Mouse (Mus musculus): ENCODE measurements around the gene Zmynd8.

The Zmynd8 gene

GRCm38 (mm10) chr2:165898202-165899194 is at the start of gene Zmynd8:
Zmynd8 (minus strand) TSS chr2:165899016.
- DNase-seq: no peak

DNA sequence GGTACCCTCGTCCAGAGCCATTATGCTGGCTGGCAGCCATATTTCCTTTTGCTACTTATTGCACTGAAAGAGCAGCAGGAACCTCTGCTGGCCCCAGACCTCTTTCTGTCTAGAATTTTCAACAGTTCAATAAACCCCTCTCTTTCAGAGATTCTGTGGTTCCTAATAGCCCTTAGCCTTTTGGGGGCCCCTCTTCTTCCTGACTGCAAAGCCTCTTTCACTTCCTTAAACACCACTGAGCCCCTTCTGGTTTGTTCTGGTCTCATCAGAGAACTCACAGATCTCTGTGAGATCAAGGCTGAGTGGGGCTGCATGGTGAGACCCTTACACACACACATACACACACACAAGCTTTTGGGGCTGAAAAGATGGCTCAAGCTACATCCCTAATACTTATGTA is 49.2 kb upstream of the Zmynd8 start:
- DNase-seq: no peak

DNA sequence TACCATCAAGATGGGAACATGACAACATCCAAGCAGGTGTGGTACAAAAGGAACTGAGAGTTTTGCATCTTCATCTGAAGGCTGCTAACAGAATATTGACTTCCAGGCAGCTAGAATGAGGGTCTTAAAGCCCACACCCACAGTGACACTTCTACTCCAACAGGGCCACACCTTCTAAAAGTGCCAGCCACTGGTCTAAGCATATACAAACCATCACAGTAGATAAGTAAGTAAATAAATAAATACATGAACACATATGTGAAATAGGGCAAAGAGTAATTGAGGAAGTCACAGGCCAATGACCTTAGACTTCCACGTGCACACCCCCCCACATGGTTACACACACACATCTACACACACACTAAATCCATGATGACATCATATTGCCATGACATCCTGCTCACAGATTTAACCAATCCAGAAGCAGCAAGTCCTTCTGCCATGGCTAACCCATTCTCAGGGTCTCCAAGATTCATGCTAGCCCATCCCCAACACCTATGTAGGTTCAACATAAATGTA is 47.3 kb upstream of the Zmynd8 start:
- no peak for DNase-seq

GRCm38 (mm10) chr2:165944576-165945351 is 45.9 kb upstream of the Zmynd8 start:
- DNase-seq: no peak

- DNase-seq: no peak
These were observed 44.3 kb upstream of the Zmynd8 start for GRCm38 (mm10) chr2:165943113-165943512.

DNA sequence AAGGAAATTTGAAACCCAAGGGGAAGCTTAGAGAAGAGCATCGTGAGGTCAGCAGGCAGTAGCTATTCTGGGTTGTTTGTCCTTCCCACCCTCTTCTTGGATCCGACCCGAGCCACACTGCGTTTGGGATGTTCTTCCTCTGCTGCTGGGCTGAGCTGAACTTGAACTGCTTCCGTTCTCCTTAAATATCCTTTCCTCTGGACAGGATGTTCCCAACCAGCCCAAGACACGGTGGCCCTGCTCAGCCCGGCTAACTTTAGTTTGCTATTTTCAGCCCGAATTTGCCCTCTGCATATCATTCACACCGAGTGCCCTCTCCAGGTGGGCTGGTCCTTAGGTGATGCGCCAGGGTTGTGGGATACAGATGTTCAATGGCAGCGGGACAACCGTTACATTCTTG is 37.3 kb upstream of the Zmynd8 start:
- DNase-seq: no peak

DNA sequence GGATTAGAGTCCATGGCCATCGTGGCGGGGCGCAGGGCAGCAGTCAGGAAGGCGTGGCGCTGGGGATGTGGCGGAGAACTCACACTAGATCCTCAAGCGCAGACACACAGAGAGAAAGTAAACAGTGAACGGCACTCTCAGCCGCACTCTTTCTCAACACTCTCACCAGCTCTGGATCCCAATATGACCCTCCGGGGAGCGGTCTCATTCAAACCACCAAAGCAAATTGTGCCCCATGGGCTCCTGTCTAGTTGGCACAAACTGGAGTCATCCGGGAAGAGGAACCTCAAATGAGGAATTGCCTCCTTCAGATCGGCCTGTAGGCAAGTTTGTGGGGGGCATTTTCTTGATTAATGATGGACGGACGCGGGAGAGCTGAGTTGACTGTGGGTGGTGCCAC is 28.9 kb upstream of the Zmynd8 start:
- no peak for DNase-seq

DNA sequence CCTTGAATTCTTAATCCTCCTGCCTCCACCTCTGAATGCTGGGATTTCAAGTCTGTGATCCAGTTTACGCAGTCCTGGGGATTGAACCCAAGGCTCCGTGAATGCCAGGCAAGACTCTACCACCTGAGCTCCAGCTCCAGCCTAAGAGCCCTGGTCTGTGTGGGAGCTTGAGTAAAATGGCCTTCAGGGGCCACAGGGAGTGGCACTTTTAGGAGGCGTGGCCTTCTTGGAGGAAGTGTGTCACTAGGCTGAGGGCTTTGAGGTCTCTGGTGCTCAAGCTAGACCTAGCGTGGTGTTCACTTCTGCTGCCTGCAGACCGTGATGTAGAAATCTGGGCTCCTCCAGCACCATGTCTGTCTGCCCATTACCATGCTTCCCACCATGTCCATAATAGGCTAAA is 27.4 kb upstream of the Zmynd8 start:
- DNase-seq: no peak

DNA sequence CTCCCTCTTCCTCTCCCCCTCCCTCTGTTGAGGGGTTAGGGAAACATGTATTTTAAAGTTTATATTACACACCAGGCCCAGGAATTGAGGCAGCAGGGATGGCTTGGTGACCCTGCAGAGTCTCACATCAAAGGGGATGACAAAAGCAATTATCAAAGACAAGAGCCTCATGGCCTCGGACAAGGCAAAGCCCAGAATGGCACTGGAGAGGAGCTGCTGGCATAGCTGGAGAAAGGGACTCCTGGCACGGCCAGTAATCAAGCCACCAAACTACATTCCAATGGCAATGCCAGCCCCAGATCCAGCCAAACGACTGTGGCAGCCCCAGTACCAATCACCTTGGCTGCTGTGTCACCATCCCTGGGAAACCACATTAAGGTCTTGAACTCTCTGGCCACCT is 26.3 kb upstream of the Zmynd8 start:
- no peak for DNase-seq

DNA sequence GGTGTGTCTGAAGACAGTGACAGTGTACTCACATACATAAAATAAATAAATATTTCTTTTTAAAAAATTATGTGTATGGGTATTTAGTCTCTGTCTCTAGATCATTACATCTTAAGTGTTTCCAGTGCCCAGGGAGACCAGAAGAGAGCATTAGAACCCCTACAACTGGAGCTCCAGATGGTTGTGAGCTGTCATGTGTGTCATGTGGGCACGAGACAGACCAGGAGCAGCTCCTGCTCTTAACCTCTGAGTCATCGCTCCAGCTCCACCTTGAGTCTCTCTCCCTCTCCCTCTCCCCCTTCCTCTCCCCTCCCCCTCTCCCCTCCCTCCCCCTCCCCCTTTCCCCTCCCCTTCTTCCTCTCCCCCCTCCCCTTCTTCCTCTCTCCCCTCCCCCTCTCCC is 25.9 kb upstream of the Zmynd8 start:
- no peak for DNase-seq

- DNase-seq: no peak
These were observed 24.9 kb upstream of the Zmynd8 start for GRCm38 (mm10) chr2:165923715-165924114.

- no peak for DNase-seq
These were observed 24.2 kb upstream of the Zmynd8 start for GRCm38 (mm10) chr2:165922994-165923393.

- no peak for DNase-seq
These were observed 23.4 kb upstream of the Zmynd8 start for GRCm38 (mm10) chr2:165922047-165922728.

DNA sequence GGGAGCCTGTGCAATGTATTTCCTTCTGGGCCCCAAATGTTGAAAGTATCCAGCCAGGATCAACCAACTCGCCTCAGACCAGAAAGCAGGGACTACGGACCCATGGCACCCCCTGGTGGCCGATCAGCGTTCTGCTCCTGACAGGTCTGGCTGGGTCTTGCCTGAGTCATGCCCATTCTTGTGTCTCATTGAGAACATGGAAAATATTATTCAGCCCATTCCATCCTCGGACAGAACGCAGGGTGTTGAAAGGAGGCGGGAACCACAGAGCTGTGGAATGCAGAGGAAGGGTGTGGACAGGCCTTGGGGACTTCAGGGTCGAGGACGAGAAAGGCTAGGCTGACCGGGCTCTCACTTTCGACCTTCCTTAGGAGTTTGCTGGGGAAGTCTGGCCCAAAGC is 15.5 kb upstream of the Zmynd8 start:
- DNase-seq: peak; percentile 91 to 95

DNA sequence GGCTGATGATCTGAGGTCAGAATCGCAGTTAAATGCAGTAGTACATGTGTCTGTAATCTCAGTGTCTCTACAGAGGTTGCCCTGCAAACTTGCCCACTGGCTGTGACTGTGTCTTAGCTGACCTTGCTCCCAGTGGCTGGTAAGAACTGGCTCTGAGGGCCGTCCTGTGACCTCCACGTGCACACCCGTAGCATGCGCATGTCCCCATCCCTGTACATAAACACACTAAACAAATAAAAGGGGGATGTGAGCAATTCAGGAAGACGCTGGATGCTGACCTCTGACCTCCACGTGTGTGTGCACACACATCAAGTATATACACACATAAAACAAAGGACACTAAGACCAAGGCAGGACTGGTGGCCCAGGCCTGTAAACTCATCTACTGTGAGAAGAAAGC is 14.3 kb upstream of the Zmynd8 start:
- no peak for DNase-seq

DNA sequence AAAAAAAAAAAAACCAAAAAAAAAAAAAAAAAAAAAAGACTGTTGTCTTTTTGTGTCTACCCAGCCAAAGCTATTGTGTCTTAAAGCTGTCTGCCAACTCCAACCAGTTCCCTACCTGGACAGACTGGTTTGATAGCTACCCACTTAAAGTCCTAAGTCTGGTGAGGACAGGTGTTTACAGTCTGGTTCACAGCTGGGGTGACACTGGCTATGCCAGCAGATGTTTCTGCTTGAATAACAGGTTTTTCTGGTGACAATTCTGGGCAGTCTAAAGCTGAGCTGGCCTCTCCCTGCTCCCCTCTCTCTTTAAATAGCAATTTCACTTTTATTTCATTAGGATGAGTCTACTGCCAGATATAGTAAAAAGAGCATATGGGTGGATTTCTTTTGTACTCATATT is 10.9 kb upstream of the Zmynd8 start:
- DNase-seq: no peak

DNA sequence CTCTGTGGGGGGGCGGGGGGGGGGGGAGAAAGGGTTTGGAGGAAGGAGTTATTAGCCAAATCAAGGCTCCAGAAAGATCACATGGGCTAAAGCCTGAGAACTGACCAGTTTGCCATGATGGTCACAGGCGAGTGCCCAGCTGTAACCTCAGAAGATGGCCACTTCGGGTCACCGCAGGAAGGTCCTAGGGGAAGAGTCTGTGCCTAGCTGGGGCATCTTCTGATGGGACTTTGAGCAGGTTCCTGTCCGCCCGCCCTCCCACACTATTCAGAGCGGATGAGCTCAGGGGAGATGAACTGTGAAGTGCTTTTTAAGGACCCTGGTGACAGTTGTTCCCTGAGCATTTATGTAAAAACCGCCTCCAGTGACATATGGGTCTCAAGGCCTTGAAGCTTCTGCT is 8.4 kb upstream of the Zmynd8 start:
- DNase-seq: peak in 1 of 2 experiments; percentile 25

- peak; percentile 40 to 48 for DNase-seq
These were observed 7.6 kb upstream of the Zmynd8 start for GRCm38 (mm10) chr2:165906332-165906945.

DNA sequence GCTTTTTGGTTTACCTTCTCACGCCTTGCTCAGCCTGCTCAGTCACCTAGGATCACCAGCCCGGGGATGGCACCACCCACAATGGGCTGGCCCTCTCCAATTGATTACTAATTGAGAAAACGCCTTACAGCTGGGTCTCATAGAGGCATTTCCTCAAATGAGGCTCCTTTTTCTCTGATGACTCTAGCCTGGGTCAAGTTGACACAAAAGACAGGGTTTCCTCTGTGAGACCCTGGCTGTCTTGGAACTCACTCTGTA is 2.2 kb upstream of the Zmynd8 start:
- no peak for DNase-seq

- no peak for DNase-seq
These were observed 1.7 kb upstream of the Zmynd8 start for GRCm38 (mm10) chr2:165900351-165901126.

- no peak for DNase-seq
These were observed 1.1 kb upstream of the Zmynd8 start for GRCm38 (mm10) chr2:165899923-165900322.

DNA sequence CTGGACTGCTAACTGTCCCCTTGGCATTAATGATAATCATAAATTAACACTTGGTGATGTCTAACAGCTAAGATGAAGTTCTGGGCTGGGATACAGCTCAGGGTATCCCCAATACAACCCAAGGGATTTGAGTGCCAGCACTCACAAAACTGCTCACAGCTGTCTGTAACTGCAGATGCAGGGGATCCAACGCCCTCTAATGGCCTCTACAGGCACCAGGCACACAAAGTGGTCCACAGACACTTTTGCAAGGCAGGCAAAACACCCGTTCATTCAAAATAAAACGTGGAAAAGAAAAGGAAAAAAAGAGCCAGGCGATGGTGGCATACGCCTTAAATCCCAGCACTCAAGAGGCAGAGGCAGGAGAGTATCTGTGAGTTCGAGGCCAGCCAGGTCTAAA is 658 bp upstream of the Zmynd8 start:
- DNase-seq: no peak

All from cerebellum, adult 18-20 months (tissue).